Mouse (Mus musculus) telencephalon, adult 2 months (tissue): ENCODE measurements around the gene Zfp541.

ENCODE experiments used
- DNase-seq: peaks from one replicate; pipeline ENCODE4 v3.0.0-alpha.2; 2011; ENCODE audit warnings: low read depth, low spot score

Gene Zfp541

DNA sequence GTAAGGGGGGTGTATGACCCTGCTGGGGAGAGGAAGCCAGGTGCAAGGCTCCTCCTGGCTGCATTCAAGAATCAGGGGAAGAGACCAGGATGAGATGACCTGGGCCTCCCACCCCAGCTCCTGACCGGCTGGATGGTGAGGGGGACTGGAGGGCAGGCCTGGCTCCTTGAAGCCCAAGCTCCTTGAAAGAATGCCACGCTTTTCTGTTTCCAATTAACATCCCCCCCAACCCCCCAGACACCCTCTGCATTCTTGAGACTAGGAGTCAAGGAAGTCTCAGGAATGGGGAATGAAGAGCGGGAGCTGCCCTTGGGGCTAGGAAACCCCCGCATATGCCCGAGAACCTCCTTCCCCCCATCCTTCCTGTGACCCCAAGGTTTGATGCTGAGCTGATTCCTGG, 17.1 kb upstream of the Zfp541 start:
- no peak for DNase-seq

- no peak for DNase-seq
Observed at GRCm38 (mm10) chr7:16045538-16045937, 16.1 kb upstream of the Zfp541 start.

DNA sequence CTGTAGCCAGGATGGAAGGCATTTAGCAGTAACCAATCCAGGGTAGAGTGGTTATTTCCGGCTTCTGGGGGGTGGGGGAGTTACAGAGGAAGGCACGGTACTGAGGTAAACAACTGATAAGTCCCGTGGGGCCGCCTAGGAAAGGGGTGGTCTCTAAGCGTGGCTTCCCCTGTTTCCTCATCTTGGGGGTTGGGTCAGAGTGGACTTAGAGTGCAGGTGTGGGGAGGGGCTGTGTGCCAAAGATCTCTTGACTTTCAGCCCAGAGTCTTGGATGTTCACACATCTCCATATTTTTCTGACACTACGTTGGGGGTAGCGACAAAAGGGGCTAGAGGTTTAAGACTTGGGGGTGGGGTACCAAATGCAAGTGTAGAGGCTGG, 15.5 kb upstream of the Zfp541 start:
- DNase-seq, result no peak

DNA sequence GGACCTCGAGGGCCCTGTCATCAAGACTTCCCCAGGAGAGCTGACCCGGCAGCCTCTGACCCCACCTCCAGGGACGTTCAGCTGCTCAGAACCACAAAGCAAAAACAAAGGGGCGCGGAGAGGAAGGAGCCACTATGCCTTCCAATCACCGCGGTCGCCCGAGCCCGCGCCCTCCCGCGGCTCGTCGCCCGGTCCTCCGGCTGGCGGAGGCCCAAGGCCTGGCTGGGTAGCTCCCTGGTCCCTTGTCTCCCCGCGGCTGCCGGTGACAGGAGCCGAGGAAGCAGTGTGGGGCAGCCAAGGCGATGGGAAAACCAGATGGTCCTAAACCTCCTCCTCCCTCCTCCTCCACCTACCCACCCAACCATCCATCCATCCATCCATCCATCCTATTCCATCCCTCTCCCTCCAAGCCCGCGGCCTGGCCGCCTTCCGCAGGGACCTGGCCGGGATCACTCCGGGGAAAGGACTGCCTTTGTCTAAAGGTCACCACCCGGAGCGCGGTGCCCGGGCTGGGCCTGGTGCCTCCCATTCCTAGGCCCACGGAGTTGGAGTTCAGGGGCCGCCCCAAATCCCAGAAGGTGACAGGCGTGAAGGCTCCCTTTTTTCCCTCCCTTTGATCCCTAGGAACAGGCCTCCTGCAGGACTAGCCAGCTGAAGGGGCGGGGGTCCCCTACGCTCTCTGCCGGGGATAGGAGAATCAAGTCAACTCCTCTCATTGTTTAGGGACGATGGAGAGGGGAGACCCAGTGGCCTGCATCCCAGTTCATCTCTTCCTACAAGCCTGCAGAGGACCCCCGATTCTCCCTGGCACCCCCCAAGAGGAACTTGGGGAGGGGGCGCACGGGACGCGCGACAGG, 14.9 kb upstream of the Zfp541 start:
- DNase-seq, result peak; percentile 39

GRCm38 (mm10) chr7:16047338-16048146, 14.1 kb upstream of the Zfp541 start, which contains the start of gene Bicra:
Gene Bicra, minus strand, starts transcription at chr7:16047921.
- DNase-seq, result peak; percentile 64

DNA sequence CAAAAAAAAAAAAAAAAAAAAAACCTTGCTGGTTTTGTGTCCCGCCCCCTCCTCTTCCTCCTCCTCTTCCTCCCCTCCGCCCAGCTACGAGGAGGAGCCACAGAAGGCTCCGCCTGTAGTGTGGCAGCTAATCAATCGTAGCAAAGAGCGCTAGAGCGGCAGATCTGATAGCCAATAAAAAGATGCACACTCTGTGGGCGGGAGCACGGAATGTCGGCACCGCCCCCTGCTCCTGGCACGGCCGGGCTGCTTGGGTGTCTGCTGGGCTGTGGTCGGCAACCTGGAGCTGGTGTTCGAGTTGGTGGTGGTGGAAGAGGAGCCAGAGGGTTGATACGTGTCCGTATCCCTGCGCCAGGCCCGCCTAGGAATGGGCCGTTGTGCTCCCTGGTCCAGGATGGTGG, 13.4 kb upstream of the Zfp541 start:
- peak; percentile 98 for DNase-seq

DNA sequence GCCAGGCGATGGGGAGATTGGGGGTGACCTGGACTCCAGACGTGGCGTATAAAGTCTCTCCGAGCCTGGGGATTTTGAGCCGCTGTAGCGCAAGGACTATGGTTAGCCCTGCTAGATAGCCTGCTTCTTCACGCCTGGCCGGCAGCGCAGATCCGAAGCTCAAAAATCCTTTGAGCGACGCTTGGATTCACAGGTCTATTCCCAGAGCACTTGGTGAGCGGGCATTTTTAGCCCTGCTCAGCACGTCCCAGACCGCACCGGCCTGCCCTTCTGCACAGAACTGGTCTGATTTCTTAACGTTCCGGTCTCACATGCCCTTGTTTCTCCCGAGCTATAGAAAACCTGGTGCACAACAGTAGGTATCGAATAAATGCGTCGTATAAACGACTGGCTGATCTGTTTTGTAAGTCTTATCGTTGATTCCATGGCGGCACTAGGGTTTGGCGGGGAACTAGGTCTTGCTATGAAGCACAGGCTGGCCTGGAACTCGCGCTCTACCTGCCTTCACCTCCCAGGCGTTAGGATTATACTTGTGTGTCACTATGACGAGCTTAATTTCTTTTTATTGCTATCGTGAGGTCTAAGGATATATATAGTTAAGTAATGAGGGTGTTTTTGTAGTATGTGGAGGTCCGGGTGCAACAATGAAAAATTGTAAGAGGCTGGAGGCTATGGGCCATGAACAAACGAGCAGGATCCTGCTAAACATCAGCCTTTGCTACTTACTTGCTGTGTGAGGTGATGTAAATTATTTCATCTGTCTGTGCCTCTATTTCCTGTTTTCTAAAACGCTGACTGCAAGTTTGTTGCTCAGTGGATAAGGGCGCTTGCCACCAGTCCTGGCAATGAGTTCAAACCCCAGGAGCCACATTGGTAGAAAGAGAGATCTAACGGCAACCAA, 12.7 kb upstream of the Zfp541 start:
- DNase-seq, result no peak

GRCm38 (mm10) chr7:16049576-16049915, 12.1 kb upstream of the Zfp541 start:
- DNase-seq, result no peak

- no peak for DNase-seq
Observed at GRCm38 (mm10) chr7:16050600-16050999, 11.0 kb upstream of the Zfp541 start.

DNA sequence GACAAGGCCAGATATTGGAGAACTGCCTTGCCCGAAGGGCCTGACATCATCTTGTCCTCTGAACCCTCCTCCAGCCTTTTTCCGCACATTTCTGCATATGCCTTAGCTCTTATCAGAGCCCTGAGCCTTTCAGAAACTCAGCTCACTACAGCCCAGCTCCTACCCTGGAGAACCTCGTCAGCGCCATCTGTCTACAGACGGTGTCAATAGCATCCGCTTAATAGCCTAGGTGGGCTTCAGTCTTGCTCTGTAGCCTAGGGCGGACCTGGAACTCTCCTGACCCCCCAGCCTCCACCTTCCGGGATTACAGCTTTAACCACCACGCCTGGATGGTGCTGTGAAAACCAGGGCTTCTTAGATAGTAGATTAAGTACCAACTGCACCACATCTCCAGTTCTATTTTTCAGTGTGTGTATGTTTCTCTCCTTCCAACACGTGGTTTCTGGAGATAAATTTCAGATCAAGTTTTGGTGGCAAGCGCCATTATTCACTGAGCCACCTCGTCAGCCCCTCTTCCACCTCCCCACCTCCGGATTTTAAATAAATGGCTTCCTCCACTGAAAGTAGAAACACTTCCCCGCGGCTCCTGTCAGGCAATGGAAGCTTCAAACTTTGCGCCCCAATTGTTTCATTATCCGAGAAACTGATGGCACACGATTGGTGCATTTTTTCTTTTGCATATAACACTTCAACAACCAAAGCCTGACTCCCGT, 9.6 kb upstream of the Zfp541 start:
- peak; percentile 50 for DNase-seq

DNA sequence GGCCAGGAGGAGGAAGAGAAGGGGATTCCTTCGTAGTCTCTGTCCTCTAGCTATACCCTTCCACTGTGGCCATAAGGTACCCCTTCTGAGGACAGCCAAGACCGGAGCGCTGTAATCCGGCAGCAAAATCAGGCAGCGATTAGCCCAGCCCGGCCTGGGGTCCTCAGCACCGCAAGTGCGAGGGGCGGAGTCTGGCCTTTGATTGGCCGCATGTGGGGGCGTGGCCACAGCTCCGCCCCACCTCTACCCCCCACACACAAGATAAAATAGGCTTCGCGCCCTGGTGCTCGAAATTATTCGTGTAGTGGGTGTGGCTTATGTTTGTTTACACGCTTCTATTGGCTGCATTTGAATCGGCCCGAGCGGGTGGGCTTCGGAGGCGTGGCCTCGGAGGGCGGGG, 8.9 kb upstream of the Zfp541 start:
- peak; percentile 92 for DNase-seq

GRCm38 (mm10) chr7:16053105-16053504, 8.5 kb upstream of the Zfp541 start:
- DNase-seq, result no peak

GRCm38 (mm10) chr7:16054966-16055365, 6.6 kb upstream of the Zfp541 start:
- no peak for DNase-seq

DNA sequence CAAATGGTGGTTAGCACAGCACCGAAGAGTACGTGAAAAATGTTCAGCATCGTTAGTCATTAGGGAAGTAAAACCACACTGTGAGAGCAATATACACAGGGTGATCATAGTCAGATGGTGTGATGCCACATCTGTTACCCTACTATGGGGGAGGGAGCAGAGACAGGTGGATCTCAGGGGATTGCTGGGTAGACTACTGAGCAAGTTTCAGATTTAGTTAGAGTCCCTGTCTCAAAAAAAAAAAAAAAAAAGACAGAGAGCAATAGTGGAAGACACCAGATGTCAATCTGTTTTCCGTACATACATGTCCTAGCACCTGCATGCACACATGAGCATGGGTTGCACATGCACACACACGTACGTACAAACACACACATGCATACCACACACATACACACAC, 5.9 kb upstream of the Zfp541 start:
- DNase-seq, result no peak

- peak; percentile 38 for DNase-seq
Observed at GRCm38 (mm10) chr7:16056459-16057135, 5.0 kb upstream of the Zfp541 start.

DNA sequence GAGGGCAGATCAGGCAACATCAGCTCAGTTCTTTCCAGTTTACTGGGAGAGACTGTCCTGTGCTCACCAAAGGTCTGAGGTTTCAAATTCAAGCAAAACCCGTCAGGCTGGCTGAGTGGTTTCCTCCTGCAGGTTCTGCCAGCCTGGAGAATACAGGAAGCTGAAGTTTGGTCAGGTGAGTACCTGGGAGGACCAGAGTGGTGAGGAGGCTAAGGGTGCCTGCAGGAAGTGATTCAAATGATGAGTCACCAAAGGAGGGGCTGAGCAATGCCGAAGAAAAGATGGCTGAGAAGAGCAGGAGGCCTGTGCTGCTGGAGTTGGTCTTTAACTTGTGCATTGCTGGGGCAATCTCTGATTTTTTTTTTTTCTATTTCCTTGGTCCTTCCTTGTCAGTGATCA, 4.5 kb upstream of the Zfp541 start:
- no peak for DNase-seq

- DNase-seq, result no peak
Observed at GRCm38 (mm10) chr7:16062099-16062420, 446 bp downstream of the Zfp541 start.

GRCm38 (mm10) chr7:16063490-16063889, 1.9 kb downstream of the Zfp541 start:
- DNase-seq, result no peak

GRCm38 (mm10) chr7:16070846-16071245, 9.2 kb downstream of the Zfp541 start:
- no peak for DNase-seq

DNA sequence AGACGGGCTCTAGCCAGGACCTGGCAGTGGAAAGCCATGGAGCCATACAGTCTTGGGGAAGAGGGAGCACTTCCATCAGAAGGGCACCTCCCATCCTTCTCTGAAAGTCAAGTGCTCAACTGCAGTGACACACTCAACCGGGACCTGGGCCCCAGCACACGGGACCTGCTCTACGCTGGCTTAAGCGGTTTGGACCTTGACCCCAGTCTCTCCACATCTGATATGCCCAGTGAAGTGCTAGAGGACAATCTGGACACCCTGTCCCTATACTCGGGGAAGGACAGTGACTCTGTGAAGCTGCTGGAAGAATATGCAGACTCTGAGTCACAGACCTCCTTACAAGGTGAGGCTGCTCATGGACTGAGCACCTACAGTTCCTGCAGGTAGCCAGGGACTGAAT, 10.3 kb downstream of the Zfp541 start:
- DNase-seq, result no peak

- no peak for DNase-seq
Observed at GRCm38 (mm10) chr7:16079947-16080346, 18.3 kb downstream of the Zfp541 start.
